Mouse (Mus musculus) neural tube, embryonic 13.5 days (tissue): ENCODE measurements around the gene Srd5a1. TPM values are rescaled to one million over a fixed set of nuclear protein-coding genes. Genes with fewer than 3 reads are reported as not detected.

ENCODE experiments used
- ATAC-seq: fragments of 200-750 bp; cut with Nextera tagmentation; 2 replicates; pipeline ENCODE4 v1.8.0; 2017; ENCODE audit warnings: low read depth, mild to moderate bottlenecking, moderate TSS enrichment, moderate library complexity
- H3K27ac ChIP-seq: fragments of 300-500 bp; sonication (generic); replicated peaks from 2 replicates; pipeline ENCODE4 v1.5.1; 2015; ENCODE audit warnings: moderate library complexity, mild to moderate bottlenecking, inconsistent platforms
- H3K27me3 ChIP-seq: fragments of 300-500 bp; sonication (generic); 2 replicates; pipeline ENCODE4 v1.6.1; 2015; ENCODE audit warnings: mild to moderate bottlenecking, inconsistent platforms
- H3K36me3 ChIP-seq: fragments of 300-500 bp; sonication (generic); 2 replicates; pipeline ENCODE4 v1.6.1; 2015; ENCODE audit warnings: mild to moderate bottlenecking, inconsistent platforms
- H3K4me1 ChIP-seq: fragments of 300-500 bp; sonication (generic); replicated peaks from 2 replicates; pipeline ENCODE4 v1.6.1; 2015; ENCODE audit warnings: inconsistent platforms
- H3K4me2 ChIP-seq: fragments of 300-500 bp; sonication (generic); 2 replicates; pipeline ENCODE4 v1.6.1; 2015; ENCODE audit warnings: inconsistent platforms, mild to moderate bottlenecking, moderate library complexity
- H3K4me3 ChIP-seq: fragments of 300-500 bp; sonication (generic); 2 replicates; pipeline ENCODE4 v1.5.1; 2015; ENCODE audit warnings: mild to moderate bottlenecking, inconsistent platforms
- H3K9ac ChIP-seq: fragments of 300-500 bp; sonication (generic); 2 replicates; pipeline ENCODE4 v1.6.1; 2015; ENCODE audit warnings: moderate library complexity, mild to moderate bottlenecking, inconsistent platforms
- H3K9me3 ChIP-seq: fragments of 300-500 bp; sonication (generic); 2 replicates; pipeline ENCODE4 v1.6.1; 2016; ENCODE audit warnings: inconsistent platforms
- WGBS: fragments of 180-500 bp; shearing (Covaris S2); methylation state at CpG from one replicate; pipeline ENCODE4 v1.1.7; 2015; 5-methylcytosine and 5-hydroxymethylcytosine counted together
- polyA plus RNA-seq: library from polyadenylated mRNA; unstranded; fragments of >200 nt; fragmentation: Nextera tagmentation; extraction: Ambion mirVana; gene quantifications from 2 replicates; pipeline ENCODE4 v1.2.1, GENCODE M21; 2015

The Srd5a1 gene
- polyA plus RNA-seq, 1 experiment from 2014 or later: 25.7 TPM

GRCm38 (mm10) chr13:69549980-69550379 is 61.3 kb downstream of the Srd5a1 start:
- no peak overlapping the region for H3K4me3 ChIP-seq
- no peak for ATAC-seq
- H3K27me3 ChIP-seq: no peaks in the 10 kb centered on the region
- no peaks in the 10 kb centered on the region for H3K36me3 ChIP-seq
- no peak overlapping the region for H3K9ac ChIP-seq
- H3K4me1 ChIP-seq: no peaks in the 10 kb centered on the region
- H3K4me2 ChIP-seq: no peak overlapping the region
- 51% methylated on average over 8 of the region's 8 CpGs for WGBS
- no peaks in the 10 kb centered on the region for H3K9me3 ChIP-seq
- H3K27ac ChIP-seq: no peak overlapping the region

- no peak overlapping the region for H3K9ac ChIP-seq
- no peak for ATAC-seq
- H3K36me3 ChIP-seq: no peaks in the 10 kb centered on the region
- no peak overlapping the region for H3K27ac ChIP-seq
- H3K4me2 ChIP-seq: no peak overlapping the region
- H3K9me3 ChIP-seq: no peaks in the 10 kb centered on the region
- no peak overlapping the region for H3K4me3 ChIP-seq
- WGBS: 71% methylated on average over 16 of the region's 16 CpGs
- no peaks in the 10 kb centered on the region for H3K27me3 ChIP-seq
- H3K4me1 ChIP-seq: peaks cover 16% of the 10 kb centered on the region
Measured at GRCm38 (mm10) chr13:69547488-69548180, 63.6 kb downstream of the Srd5a1 start.

- Histone ChIP-seq H3K9me3 (no peaks in the 10 kb centered on the region), H3K4me2 (no peak overlapping the region), H3K27me3 (no peaks in the 10 kb centered on the region), H3K4me3 (no peak overlapping the region), H3K9ac (no peak overlapping the region), H3K36me3 (no peaks in the 10 kb centered on the region), H3K27ac (no peak overlapping the region), H3K4me1 (peaks cover 24% of the 10 kb centered on the region)
- peak; percentile 26; the same call in 1 of the 2 replicates for ATAC-seq
- 25% methylated on average over 3 of the region's 3 CpGs for WGBS
Measured at GRCm38 (mm10) chr13:69545019-69545418, 66.2 kb downstream of the Srd5a1 start.

DNA sequence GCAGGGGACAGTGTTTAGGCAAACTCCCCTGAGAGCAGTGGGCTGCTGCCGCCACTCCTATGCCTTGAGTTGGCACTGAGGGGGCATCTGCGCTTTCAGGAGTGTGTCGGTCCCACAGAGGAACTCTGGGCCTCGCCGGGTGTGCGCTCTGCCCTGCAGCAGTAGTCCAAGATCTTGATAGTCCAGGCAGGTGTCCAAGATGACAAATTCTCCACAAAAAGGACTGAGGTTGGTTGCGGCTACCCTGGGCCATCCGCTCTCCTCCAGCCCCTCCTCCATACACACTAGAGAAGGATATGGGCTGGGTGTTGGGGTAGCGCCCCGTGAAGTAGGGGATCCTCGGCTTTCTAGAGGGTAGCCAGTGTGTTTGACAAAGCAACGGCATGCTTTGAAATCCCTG is 67.6 kb downstream of the Srd5a1 start:
- H3K27ac ChIP-seq: no peak overlapping the region
- H3K9me3 ChIP-seq: no peaks in the 10 kb centered on the region
- peak; percentile 40; the same call in 1 of the 2 replicates for ATAC-seq
- no peaks in the 10 kb centered on the region for H3K27me3 ChIP-seq
- 39% methylated on average over 12 of the region's 12 CpGs for WGBS
- peak overlapping the region; percentile 39 for H3K4me2 ChIP-seq
- H3K36me3 ChIP-seq: no peaks in the 10 kb centered on the region
- H3K9ac ChIP-seq: peak overlapping the region; percentile 10
- H3K4me1 ChIP-seq: peaks cover 37% of the 10 kb centered on the region
- no peak overlapping the region for H3K4me3 ChIP-seq

DNA sequence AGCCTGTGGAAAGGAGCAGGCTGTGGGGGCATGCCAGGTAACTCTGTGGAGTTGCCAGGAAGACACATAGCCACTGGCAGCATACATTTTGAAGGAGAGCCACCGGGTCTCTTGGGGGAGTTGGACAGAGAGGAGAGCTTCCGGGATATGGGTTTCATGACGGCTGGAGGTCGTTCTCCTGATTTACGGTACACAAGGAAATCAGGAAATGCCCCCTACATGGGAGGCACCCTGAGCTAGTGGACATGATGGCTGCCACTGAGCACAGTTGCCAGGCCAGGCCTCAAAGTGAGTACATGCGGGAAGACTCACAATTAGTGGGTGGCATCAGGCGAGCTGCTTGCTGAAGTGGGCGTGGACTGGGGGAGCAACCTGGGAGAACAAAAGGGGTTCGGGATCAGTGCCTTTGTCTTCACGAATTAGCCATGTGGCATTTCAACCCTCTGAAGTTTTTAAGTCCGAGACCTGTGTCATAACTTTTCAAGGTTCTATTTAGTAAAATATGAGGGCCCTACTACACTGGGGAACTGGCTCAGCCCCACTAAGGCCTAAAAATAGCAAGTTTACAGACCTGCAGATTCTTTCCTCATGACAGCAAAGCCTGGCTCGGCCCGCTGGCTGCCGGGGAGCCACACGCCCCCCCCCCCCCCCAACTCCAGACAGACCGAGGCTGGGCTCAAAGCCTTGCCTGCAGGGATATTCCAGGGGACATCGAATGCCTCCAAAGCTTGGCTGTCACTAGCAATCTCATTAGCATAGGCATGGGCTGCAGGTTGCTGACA is 68.5 kb downstream of the Srd5a1 start:
- no peaks in the 10 kb centered on the region for H3K27me3 ChIP-seq
- H3K4me3 ChIP-seq: no peak overlapping the region
- no peaks in the 10 kb centered on the region for H3K9me3 ChIP-seq
- H3K36me3 ChIP-seq: no peaks in the 10 kb centered on the region
- no peak overlapping the region for H3K9ac ChIP-seq
- ATAC-seq: no peak
- no peak overlapping the region for H3K27ac ChIP-seq
- H3K4me2 ChIP-seq: no peak overlapping the region
- 30% methylated on average over 17 of the region's 17 CpGs for WGBS
- H3K4me1 ChIP-seq: peaks cover 46% of the 10 kb centered on the region

- 78% methylated on average over 10 of the region's 10 CpGs for WGBS
- no peaks in the 10 kb centered on the region for H3K9me3 ChIP-seq
- no peaks in the 10 kb centered on the region for H3K36me3 ChIP-seq
- H3K4me2 ChIP-seq: no peak overlapping the region
- no peak for ATAC-seq
- H3K9ac ChIP-seq: no peak overlapping the region
- peaks cover 46% of the 10 kb centered on the region for H3K4me1 ChIP-seq
- no peaks in the 10 kb centered on the region for H3K27me3 ChIP-seq
- H3K4me3 ChIP-seq: no peak overlapping the region
- H3K27ac ChIP-seq: no peak overlapping the region
Measured at GRCm38 (mm10) chr13:69541776-69542175, 69.5 kb downstream of the Srd5a1 start.

GRCm38 (mm10) chr13:69541209-69541608 is 70.0 kb downstream of the Srd5a1 start:
- Histone ChIP-seq H3K36me3 (no peaks in the 10 kb centered on the region), H3K4me1 (peaks cover 48% of the 10 kb centered on the region), H3K9ac (no peak overlapping the region), H3K4me3 (no peak overlapping the region), H3K27ac (no peak overlapping the region), H3K27me3 (no peaks in the 10 kb centered on the region), H3K4me2 (no peak overlapping the region), H3K9me3 (no peaks in the 10 kb centered on the region)
- no peak for ATAC-seq
- WGBS: 82% methylated on average over 6 of the region's 6 CpGs

DNA sequence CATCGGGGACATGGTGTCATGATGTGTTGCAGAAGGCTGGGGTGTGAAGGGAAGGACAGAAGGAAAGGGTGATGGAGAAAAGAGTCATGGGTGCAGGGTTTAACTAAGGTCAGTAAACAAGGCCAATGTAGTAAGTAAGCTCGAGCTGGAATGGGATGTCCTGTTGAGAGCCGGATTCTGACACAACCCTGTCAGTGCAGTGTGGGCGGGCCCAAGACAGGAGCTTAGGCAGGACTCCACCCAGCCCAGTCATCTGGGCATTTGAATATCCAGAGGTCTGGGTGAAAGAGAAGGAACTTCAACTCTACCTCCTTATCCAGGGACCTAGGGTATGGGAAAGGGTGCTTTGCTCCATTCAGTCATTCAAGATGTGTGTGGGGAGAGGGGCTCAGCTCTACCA is 72.9 kb downstream of the Srd5a1 start:
- H3K36me3 ChIP-seq: no peaks in the 10 kb centered on the region
- H3K4me1 ChIP-seq: peaks cover 48% of the 10 kb centered on the region
- H3K4me2 ChIP-seq: no peak overlapping the region; the same call in 1 of the 2 replicates
- no peaks in the 10 kb centered on the region for H3K27me3 ChIP-seq
- WGBS: 31% methylated on average over 4 of the region's 4 CpGs
- no peaks in the 10 kb centered on the region for H3K9me3 ChIP-seq
- no peak for ATAC-seq
- H3K27ac ChIP-seq: no peak overlapping the region; the same call in 1 of the 2 replicates
- no peak overlapping the region for H3K9ac ChIP-seq
- no peak overlapping the region for H3K4me3 ChIP-seq

GRCm38 (mm10) chr13:69537366-69537765 is 73.9 kb downstream of the Srd5a1 start:
- Histone ChIP-seq H3K9me3 (no peaks in the 10 kb centered on the region), H3K9ac (no peak overlapping the region), H3K4me3 (no peak overlapping the region), H3K27ac (no peak overlapping the region), H3K4me2 (no peak overlapping the region), H3K36me3 (no peaks in the 10 kb centered on the region), H3K27me3 (no peaks in the 10 kb centered on the region), H3K4me1 (peaks cover 47% of the 10 kb centered on the region)
- 74% methylated on average over 7 of the region's 7 CpGs for WGBS
- ATAC-seq: no peak

- Histone ChIP-seq H3K9ac (peak overlapping the region; percentile 36; the same call in 1 of the 2 replicates), H3K9me3 (no peaks in the 10 kb centered on the region), H3K27ac (no peak overlapping the region), H3K4me3 (peak overlapping the region; percentile 94; the same call in 1 of the 2 replicates), H3K27me3 (no peaks in the 10 kb centered on the region), H3K36me3 (no peaks in the 10 kb centered on the region), H3K4me1 (peaks cover 60% of the 10 kb centered on the region), H3K4me2 (peak overlapping the region; percentile 85)
- 82% methylated on average over 4 of the region's 4 CpGs for WGBS
- no peak for ATAC-seq
Measured at GRCm38 (mm10) chr13:69536021-69536420, 75.2 kb downstream of the Srd5a1 start.

- 1% methylated on average over 86 of the region's 86 CpGs for WGBS
- peak overlapping the region; percentile 94 for H3K9ac ChIP-seq
- H3K4me2 ChIP-seq: peak overlapping the region; percentile 85
- peak; percentile 93 for ATAC-seq
- no peaks in the 10 kb centered on the region for H3K9me3 ChIP-seq
- no peaks in the 10 kb centered on the region for H3K27me3 ChIP-seq
- H3K27ac ChIP-seq: peak overlapping the region; percentile 96
- peak overlapping the region; percentile 94 for H3K4me3 ChIP-seq
- no peaks in the 10 kb centered on the region for H3K36me3 ChIP-seq
- H3K4me1 ChIP-seq: peaks cover 66% of the 10 kb centered on the region
Measured at GRCm38 (mm10) chr13:69534654-69535551, 76.3 kb downstream of the Srd5a1 start.

DNA sequence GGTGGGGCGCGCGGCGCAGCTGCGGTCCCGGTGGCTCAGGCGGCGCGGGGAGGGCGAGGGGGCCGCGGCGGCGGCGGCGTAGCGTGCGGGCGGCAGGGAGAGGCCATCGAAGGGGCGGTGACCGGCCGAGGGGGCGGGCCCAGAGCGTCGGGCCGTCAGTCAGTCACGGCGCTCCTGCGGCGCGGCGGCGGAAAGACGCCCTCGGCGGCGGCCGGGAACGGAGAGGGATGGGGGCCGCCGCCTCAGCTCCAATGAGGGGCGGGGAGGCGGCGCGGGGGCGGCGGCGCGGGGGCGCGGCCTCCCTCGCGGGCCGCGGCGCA is 76.9 kb downstream of the Srd5a1 start, which contains the start of gene Tent4a:
TSS of gene Tent4a (minus strand) at position 284 of the 320 bp plus-strand sequence.
- WGBS: 0% methylated on average over 42 of the region's 57 CpGs
- H3K4me1 ChIP-seq: peaks cover 65% of the 10 kb centered on the region

More for the DNA sequence above, 76.9 kb downstream of the Srd5a1 start, which contains the start of gene Tent4a:
- H3K36me3 ChIP-seq: no peaks in the 10 kb centered on the region
- H3K27ac ChIP-seq: peak within 1 kb of the TSS; percentile 96
- peak within 1 kb of the TSS; percentile 98 for H3K4me2 ChIP-seq
- no peaks in the 10 kb centered on the region for H3K27me3 ChIP-seq
- no peaks in the 10 kb centered on the region for H3K9me3 ChIP-seq
- peak; percentile 72 for ATAC-seq
- H3K9ac ChIP-seq: peak within 1 kb of the TSS; percentile 94
- H3K4me3 ChIP-seq: peak within 1 kb of the TSS; percentile 94
